Mouse (Mus musculus) gastrocnemius, adult 8-10 months (tissue): ENCODE measurements around the gene Calr3. TPM values are rescaled to one million over a fixed set of nuclear protein-coding genes. Genes with fewer than 3 reads are reported as not detected.

Experiments used
- DNase-seq, 2 experiments: peaks; one replicate each; pipeline ENCODE4 v3.0.0; 2022; ENCODE audit warnings: low spot score in 2 of 2
- total RNA-seq, 4 experiments: library from RNA; stranded (reverse); gene quantifications; 2 replicates each; pipeline ENCODE4 v1.2.4; 2022

Calr3 gene
- total RNA-seq, 4 experiments from 2014 or later: 3.7 to 4.5 (median 4.2) TPM

DNA sequence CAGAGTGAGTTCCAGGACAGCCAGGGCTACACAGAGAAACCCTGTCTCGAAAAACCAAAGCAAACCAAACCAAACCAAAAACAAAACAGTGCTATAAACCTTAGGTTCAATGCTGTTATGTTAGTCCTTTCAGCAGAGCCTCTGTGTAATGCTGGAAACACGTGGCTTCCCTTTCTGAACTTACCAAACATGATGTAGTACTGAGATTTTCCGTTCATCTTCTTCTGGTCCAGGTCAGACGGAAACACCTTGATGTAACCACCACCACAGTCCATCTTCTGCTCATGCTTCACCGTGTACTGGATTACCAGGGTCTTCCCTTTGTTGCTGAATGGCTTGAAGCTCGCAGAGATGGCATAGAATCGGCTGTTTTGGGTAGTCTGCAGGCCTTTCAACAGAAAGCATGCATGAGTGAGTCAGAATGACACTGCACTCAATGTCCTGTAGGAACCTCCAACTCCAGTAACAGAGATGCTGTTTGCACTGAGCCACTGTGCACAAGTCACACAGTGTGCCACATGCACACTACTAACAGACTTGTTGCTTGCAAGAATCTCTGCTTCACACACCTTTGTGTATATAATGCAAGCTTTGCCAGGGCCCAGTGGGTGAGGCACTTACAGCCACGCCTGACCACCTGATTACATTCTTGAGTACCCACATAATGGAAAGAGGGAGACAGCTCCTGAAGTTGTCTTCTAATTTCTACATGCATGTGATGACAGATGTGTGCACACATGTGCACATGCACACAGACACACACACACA, 5.2 kb downstream of the Calr3 start:
- DNase-seq: no peak

DNA sequence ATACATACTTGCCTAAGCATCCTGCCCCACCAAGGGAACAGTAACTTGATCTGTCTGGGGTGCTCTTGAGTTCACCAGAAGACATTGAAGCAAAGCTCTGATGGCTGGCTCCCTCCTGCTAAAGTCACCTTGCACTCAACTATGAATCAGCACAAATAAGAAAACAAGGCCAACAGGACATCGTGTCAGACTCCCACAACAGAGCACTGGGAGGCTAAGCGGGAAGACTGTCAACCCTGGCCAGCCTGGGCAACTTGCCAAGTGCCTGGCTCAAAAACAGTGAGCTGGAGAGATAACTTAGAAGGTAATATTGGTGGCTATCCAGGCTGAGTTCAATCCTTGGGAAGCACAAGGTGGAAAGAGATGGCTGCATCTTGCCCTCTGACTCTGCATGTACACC, 8.7 kb downstream of the Calr3 start:
- DNase-seq: peak in 1 of 2 experiments; percentile 41

DNA sequence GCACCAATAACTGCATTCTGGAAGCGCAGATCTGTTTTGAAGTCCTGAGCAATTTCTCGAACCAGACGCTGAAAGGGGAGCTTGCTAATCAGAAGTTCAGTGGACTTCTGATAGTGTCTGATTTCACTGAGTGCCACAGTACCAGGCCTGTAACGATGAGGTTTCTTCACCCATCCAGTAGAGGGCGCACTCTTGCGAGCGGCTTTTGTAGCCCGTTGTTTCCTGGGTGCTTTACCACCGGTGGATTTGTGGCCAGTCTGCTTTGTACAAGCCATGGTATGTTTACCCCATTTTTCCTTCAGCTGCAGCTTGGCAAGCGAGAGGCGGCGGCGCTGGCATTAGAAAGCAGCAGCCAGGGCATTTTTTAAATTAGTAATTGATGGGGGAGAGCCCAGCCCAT, 14.0 kb downstream of the Calr3 start:
- no peak for DNase-seq

DNA sequence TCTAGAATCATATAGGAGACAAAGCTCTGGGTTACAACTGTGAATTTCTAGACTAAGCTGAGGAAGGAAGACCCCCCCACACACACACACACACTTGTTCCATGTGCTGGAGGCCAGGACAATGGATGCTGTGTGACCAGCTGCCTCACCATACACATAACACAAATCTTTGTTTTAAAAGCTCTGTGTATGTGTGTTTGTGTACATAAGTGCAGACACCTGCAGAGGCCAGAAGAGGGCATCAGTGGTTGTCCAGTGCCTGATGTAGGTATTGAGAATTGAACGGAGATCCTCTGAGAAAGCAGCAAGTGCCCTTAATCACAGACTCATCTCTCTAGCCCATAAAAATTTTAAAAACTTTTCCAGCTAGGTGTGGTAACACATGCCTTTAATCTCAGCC, 20.7 kb downstream of the Calr3 start:
- DNase-seq: no peak

- peak; percentile 99 for DNase-seq
These were observed 22.0 kb downstream of the Calr3 start, which contains the start of gene Eps15l1 for GRCm38 (mm10) chr8:72421362-72422335. TSS of gene Eps15l1 (minus strand) at chr8:72421460.

- peak in 1 of 2 experiments; percentile 21 for DNase-seq
These were observed 22.9 kb downstream of the Calr3 start for GRCm38 (mm10) chr8:72420571-72421361.

DNA sequence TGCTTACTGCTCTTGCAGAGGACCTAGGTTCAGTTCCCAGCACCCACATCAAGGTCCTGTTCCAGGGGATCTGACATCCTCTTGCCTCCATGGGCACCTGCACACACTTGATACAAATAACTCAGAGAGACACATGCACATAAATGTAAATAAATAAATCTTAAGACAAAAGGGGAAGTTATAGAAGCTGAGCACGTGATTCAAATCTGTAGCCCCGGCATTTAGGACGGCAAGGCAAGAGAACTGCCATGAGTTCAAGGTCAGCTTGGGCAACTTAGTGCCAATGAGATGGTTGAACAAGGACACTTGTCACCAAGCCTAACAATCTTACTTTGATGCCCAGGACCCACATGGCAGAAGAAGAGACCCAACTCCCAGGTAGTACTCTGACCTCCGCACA, 25.6 kb downstream of the Calr3 start:
- DNase-seq: no peak

DNA sequence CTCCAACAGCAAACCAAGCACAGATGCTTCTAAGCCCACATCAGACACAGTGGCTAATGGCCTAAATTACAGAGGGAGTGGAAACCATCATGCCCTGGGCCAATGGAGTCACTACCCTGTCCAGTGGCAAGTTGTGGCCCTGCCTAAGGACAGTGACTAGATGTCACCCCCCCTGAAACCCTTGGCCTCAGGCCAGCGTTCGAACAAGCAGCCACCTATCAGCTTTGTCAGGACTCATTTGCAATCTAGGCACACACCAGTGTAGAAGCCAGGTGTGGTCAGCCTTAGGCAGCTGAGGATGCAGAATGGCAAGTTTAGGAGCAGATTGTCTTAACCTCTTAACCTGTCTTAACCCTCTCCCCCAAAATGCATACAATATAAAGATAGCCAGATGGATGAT, 28.4 kb downstream of the Calr3 start:
- no peak for DNase-seq

DNA sequence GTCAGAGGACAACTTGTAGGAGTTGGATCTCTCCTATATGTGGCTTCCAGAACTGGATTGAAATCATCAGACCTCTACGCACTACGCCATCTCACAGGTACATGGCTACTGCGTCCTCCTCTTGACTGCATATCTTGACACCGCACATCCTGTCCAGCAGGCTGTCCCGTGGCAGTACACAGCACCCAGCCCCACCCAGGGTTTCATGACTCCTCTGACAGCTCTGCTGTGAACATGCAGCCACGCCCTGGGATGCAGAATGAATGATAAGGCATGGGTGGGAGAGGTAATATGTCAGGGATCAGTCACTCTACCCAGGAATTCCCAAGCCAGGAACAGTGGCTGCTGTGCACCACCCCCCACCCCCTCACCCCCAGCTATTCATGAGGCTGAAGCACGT, 29.8 kb downstream of the Calr3 start:
- no peak for DNase-seq

DNA sequence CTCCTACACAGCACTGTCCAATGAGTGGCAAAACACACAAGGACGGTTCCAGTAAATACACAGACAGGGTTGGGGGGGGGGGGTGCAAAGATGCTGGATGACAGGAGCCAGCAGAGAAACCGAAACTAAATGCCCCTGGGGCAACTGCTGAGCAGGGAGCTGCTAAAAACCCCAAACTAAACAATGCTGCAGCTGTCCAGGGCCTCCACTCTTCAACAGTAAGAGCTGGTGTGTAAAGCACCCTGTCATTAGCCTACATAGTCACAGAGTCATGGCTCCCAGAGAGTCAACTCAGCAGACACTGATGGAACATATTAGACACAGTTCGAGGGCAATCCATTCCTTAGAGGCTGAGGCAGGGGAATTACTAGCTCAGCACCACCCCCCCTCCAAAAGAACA, 34.2 kb downstream of the Calr3 start:
- DNase-seq: no peak

- DNase-seq: no peak
These were observed 35.8 kb downstream of the Calr3 start for GRCm38 (mm10) chr8:72407878-72408277.

DNA sequence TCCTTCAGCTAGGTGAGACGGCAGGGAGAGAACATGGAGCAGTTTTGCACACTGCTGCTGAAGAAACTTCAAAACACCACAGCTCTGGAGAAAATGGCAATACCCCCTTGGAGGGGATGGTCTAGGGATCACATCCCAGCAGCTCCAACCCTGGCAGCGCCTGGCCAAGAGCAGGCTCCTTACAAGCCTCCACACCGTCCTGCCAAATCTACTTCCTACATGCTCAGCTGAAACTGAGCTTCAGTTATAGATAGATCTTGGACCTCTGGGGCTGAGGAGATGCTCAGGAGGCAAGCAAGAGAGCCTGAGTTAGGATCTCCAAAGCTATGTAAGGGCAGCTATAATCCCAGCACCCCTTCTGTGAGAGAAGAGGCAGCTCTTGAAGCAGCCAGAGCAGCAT, 40.7 kb downstream of the Calr3 start:
- no peak for DNase-seq

DNA sequence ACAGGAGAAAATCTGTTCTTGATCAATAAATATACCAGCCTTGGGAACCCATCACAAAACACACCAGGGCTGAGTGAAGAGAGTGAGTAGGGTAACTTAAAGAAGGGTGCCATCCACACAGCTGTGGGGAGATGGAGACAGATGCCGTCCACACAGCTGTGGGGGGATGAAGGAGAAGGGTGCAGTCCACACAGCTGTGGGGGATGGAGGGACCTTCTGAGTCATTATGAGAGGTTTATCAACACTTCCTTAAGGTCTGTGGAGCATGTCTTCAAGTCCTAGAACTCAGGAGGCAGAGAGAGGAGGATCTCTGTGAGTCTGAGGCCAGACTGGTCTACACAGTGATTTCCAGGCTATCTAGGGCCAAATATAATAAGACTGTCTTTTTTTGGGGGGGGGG, 42.3 kb downstream of the Calr3 start:
- no peak for DNase-seq

GRCm38 (mm10) chr8:72385737-72386136, 57.9 kb downstream of the Calr3 start:
- DNase-seq: no peak

- no peak for DNase-seq
These were observed 61.3 kb downstream of the Calr3 start for GRCm38 (mm10) chr8:72382395-72382794.

DNA sequence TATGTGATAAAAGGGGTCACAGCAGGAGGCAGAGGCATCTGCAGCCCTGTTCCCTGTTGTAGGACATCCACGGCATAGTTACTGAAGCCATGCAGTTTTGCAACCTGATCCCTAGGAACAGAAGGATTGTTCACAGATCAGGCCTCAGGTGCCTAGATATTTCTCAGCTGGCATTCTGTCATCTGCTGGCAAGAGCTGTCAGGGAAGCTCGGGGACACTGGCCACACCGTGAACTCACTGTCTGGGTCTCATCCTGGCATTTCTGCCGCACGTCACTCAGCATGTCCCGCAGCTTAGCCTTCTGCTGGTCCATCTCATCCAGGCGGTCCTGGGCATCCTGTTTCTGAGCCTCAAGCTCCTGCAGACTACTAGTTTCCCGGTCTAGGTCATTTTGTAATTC, 63.0 kb downstream of the Calr3 start:
- DNase-seq: no peak

- no peak for DNase-seq
These were observed 66.8 kb downstream of the Calr3 start for GRCm38 (mm10) chr8:72376900-72377299.

GRCm38 (mm10) chr8:72376309-72376708, 67.4 kb downstream of the Calr3 start:
- DNase-seq: no peak

DNA sequence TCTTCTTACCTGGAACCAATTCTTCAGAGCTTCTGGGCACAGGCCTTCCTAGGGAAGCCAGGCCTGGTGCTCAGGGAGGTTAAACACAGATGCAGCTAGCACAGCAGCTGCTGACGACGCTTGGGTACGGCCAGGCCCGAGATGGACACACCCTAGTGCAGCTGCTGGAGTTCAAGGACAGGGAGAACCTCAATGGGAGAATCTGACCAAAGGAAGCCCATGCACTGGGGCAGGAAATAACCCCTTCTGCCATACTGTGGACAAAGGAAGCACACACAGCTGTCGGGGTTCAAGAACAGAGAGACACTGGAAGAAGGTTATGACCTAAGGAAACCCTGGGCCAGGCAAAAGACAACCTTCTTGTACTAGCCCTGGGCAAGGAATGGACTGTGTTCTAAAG, 68.5 kb downstream of the Calr3 start:
- DNase-seq: no peak
